Mouse (Mus musculus): ENCODE results near the gene Hist1h2ao. TPM values are rescaled to one million over a fixed set of nuclear protein-coding genes. Genes with fewer than 3 reads are reported as not detected.
"Not testable (repeated sequence)": the region's sequence is repeated elsewhere in the genome, so short reads cannot be mapped to it uniquely, and the experiment has no call there.

The Hist1h2ao gene
- polyA plus RNA-seq, 1 experiment from 2014 or later, result not detected

DNA sequence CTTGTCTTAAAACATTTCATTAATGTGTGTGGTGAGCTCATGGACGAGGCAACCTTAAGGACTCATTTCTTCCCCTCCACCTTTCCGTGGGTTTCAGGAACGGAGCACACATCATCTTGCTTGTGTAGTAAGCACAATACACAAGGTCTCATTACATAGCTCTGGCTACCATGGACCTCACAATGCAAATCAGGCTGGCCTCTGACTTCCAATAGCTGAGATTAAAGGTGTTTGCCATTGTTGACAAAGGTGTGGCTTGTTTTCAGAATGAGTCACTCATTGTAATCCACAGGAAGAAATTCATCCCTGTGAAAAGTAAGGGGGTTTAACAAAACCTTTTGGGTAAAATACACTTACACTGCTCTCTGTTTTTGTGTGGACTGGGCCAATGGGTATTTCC lies 18.2 kb downstream of the Hist1h2ao start:
- Histone ChIP-seq H3K27ac (no peak overlapping the region), H3K27me3 (replicated peaks) (no peaks in the 10 kb centered on the region), H3K4me1 (no peaks in the 10 kb centered on the region), H3K4me3 (no peak overlapping the region), H3K36me3 (no peaks in the 10 kb centered on the region), H3K9me3 (no peaks in the 10 kb centered on the region), H3K4me2 (replicated peaks) (no peak overlapping the region), H3K9ac (no peak overlapping the region)
- 87% methylated on average over 3 of the region's 3 CpGs for WGBS
- ATAC-seq (ENCODE audit: low FRiP score, low read depth), result no peak

GRCm38 (mm10) chr13:21830344-21830743 lies 20.1 kb downstream of the Hist1h2ao start:
- Histone ChIP-seq H3K27ac (no peak overlapping the region), H3K27me3 (replicated peaks) (no peaks in the 10 kb centered on the region), H3K9me3 (no peaks in the 10 kb centered on the region), H3K4me2 (replicated peaks) (peak overlapping the region; percentile 1; the same call in 1 of the 2 replicates), H3K4me1 (no peaks in the 10 kb centered on the region), H3K36me3 (no peaks in the 10 kb centered on the region), H3K4me3 (no peak overlapping the region), H3K9ac (no peak overlapping the region)
- no peak for ATAC-seq (ENCODE audit: low FRiP score, low read depth)
- WGBS, result 92% methylated on average over 10 of the region's 10 CpGs

DNA sequence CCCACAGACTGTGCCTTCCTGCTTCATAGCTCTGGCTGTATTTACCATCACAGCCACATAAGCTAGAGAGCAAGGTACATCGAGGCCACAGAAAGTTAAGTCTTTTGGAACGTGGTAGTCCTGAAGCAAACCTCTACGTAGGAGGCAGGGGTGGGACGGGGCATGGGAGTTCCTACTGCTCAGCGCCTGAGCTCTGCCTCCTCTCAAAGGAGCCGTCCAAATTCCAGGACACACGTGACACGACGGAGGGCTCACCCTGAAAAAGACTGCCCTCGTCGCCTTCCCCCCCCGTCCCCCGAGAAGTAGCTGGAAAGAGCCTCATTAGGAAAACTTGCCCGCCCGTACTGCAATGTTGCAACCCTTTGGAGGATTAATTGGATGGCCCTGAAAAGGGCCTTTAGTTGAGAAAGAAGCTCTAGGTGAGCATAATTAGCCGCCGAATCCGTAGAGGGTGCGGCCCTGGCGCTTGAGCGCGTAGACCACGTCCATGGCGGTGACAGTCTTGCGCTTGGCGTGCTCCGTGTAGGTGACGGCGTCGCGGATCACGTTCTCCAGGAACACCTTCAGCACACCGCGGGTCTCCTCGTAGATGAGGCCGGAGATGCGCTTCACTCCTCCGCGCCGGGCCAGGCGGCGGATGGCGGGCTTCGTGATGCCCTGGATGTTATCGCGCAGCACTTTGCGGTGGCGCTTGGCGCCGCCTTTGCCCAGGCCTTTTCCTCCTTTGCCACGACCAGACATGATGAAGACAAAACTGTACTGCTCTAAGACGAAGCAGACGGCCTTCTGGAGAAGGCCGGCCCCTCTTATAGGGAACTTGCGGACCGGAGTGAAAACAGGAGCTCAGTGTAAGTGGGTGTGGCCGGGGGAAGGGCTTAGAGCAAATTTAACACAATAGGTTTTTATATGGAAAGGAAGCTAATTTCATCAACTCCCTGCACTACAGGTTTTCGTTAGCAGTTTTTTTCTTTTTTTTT lies 21.4 kb downstream of the Hist1h2ao start, which contains the start of gene Hist1h4n:
Gene Hist1h4n, minus strand, starts transcription at position 779 of the 977 bp plus-strand sequence.
- H3K4me3 ChIP-seq; H3K36me3 ChIP-seq; H3K4me1 ChIP-seq; H3K27ac ChIP-seq; H3K27me3 ChIP-seq (replicated peaks); H3K9me3 ChIP-seq; H3K9ac ChIP-seq: not testable (repeated sequence)
- WGBS, result under 1% methylated on average over 28 of the region's 58 CpGs
- ATAC-seq (ENCODE audit: low FRiP score, low read depth), result peak; percentile 74
- H3K4me2 ChIP-seq (replicated peaks), result peak within 1 kb of the TSS; percentile 47

- peak; percentile 96 for ATAC-seq (ENCODE audit: low FRiP score, low read depth)
- not testable (repeated sequence) for H3K9ac ChIP-seq; H3K36me3 ChIP-seq; H3K4me1 ChIP-seq; H3K9me3 ChIP-seq; H3K4me2 ChIP-seq (replicated peaks); H3K27ac ChIP-seq; H3K4me3 ChIP-seq; H3K27me3 ChIP-seq (replicated peaks)
- whole genome bisulfite sequencing, result no CpG with 5 or more reads among the region's 24 CpGs
Measured at GRCm38 (mm10) chr13:21833461-21833860, 23.2 kb downstream of the Hist1h2ao start, which contains the start of the genes Hist1h2ap and Hist1h2br. Gene Hist1h2ap (minus strand): TSS chr13:21833507. Gene Hist1h2br (plus strand): TSS chr13:21833743.

DNA sequence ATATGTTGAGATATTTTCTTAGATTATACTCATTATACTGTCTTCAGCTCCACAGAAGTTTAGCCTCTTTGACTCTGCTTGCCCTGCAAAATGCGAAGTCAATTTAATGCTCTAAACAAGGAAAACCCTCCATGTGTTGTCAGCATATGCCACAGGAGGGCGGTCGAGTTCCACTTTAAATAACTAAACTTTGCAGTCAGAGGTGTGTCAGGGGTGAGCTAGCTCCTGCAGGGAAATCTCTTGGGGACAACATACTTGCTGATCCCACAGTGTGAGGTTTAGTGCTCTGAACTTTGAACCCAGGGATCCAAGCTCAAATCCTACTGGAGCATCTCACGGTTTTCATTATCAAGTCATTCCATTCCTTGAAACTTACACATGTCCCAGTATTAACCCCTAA lies 30.2 kb downstream of the Hist1h2ao start:
- not testable (repeated sequence) for H3K27ac ChIP-seq; H3K9ac ChIP-seq; H3K9me3 ChIP-seq; H3K36me3 ChIP-seq; H3K4me3 ChIP-seq; H3K4me1 ChIP-seq; H3K4me2 ChIP-seq (replicated peaks); H3K27me3 ChIP-seq (replicated peaks)
- peak; percentile 77; the same call in 1 of the 2 replicates for ATAC-seq (ENCODE audit: low FRiP score, low read depth)
- no CpG with 5 or more reads among the region's 4 CpGs for WGBS

DNA sequence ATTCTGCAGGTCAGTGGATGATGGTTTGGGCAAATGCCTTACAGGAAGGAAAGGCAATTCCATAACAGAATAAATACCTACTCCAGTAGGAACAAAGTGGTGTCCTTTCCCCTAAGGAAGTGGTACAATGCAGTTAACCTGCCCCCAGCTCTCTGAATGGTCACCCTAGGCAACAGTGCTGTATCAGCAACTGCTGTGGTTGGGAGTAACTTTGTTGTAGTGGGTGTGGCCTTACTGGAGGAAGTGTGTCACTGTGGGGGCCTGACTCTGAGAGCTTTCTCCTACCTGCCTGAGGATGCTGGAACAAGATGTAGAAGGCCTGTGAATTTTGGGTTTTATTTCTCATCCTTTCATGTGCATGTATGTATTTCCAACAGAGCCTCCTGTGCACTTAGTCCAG lies 36.1 kb downstream of the Hist1h2ao start:
- H3K4me1 ChIP-seq; H3K9me3 ChIP-seq; H3K9ac ChIP-seq; H3K36me3 ChIP-seq; H3K27ac ChIP-seq; H3K27me3 ChIP-seq (replicated peaks); ATAC-seq (ENCODE audit: low FRiP score, low read depth); H3K4me3 ChIP-seq; H3K4me2 ChIP-seq (replicated peaks): not testable (repeated sequence)

DNA sequence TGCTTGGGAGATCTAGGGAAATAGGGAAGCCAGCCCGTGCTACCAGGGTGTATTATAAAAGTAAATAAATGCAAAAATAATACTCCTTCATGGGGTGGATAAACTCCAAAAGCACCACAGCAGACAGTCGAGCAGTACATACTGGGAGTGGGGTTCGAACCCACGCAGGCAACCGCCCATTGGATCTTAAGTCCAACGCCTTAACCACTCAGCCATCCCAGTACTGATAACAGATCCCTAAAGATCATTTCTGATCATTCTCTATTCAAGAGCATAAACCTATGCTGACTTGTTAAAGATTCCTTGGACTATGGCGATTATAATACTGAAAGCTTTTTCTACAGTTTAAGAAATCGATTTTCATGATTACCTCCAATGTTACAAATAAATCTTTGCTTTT lies 37.6 kb downstream of the Hist1h2ao start:
- no peaks in the 10 kb centered on the region for H3K4me1 ChIP-seq
- ATAC-seq (ENCODE audit: low FRiP score, low read depth), result no peak
- H3K27me3 ChIP-seq (replicated peaks), result no peaks in the 10 kb centered on the region
- 21% methylated on average over 8 of the region's 8 CpGs for WGBS
- H3K9me3 ChIP-seq, result no peaks in the 10 kb centered on the region
- H3K27ac ChIP-seq, result no peak overlapping the region
- no peak overlapping the region for H3K9ac ChIP-seq
- no peak overlapping the region for H3K4me3 ChIP-seq
- H3K4me2 ChIP-seq (replicated peaks), result no peak overlapping the region
- no peaks in the 10 kb centered on the region for H3K36me3 ChIP-seq

DNA sequence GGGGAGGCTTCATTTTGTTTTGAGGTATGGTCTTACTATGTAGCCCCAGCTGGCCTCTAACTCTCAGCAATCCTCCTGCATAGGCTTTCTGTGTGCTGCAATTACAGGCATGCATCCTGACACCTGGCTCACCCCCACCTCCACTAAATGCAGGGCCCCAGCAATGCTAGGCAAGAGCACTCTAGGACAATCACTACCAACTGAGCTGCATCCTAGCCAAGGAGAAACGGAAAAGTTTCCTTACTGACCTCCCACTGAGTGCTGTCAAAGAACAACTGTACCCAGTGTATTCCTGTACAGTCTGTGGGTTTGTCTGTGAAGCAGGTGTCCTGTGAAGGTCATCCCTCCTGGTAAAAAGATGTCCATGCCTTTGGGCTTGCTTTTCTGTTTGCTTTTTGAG lies 40.4 kb downstream of the Hist1h2ao start:
- not testable (repeated sequence) for H3K4me1 ChIP-seq; H3K9ac ChIP-seq; H3K36me3 ChIP-seq; H3K27ac ChIP-seq; H3K4me3 ChIP-seq; ATAC-seq (ENCODE audit: low FRiP score, low read depth); H3K9me3 ChIP-seq; H3K4me2 ChIP-seq (replicated peaks); H3K27me3 ChIP-seq (replicated peaks)
- WGBS, result 40% methylated on average over 1 of the region's 1 CpGs

- Histone ChIP-seq H3K27ac (no peak overlapping the region), H3K4me2 (replicated peaks) (no peak overlapping the region), H3K36me3 (no peaks in the 10 kb centered on the region), H3K4me3 (no peak overlapping the region), H3K9me3 (no peaks in the 10 kb centered on the region), H3K4me1 (no peaks in the 10 kb centered on the region), H3K27me3 (replicated peaks) (no peaks in the 10 kb centered on the region), H3K9ac (no peak overlapping the region)
- ATAC-seq (ENCODE audit: low FRiP score, low read depth), result no peak
- WGBS, result 69% methylated on average over 3 of the region's 3 CpGs
Measured at GRCm38 (mm10) chr13:21852215-21852945, 42.1 kb downstream of the Hist1h2ao start.

- Histone ChIP-seq H3K4me1 (no peaks in the 10 kb centered on the region), H3K9ac (0 out of 2 replicates have a peak overlapping the region, but pooled peaks have one; percentile 33)
- under 1% methylated on average over 11 of the region's 11 CpGs for WGBS
Measured at GRCm38 (mm10) chr13:21855146-21855545, 44.9 kb downstream of the Hist1h2ao start.

GRCm38 (mm10) chr13:21855698-21856162 lies 45.5 kb downstream of the Hist1h2ao start:
- Histone ChIP-seq H3K9ac (0 out of 2 replicates have a peak overlapping the region, but pooled peaks have one; percentile 33), H3K36me3 (no peaks in the 10 kb centered on the region), H3K4me3 (peak overlapping the region; percentile 36), H3K4me1 (no peaks in the 10 kb centered on the region), H3K4me2 (replicated peaks) (peak overlapping the region; percentile 49), H3K27me3 (replicated peaks) (no peaks in the 10 kb centered on the region), H3K27ac (no peak overlapping the region), H3K9me3 (no peaks in the 10 kb centered on the region)
- under 1% methylated on average over 15 of the region's 15 CpGs for WGBS
- no peak for ATAC-seq (ENCODE audit: low FRiP score, low read depth)

More at GRCm38 (mm10) chr13:21855146-21855545, 44.9 kb downstream of the Hist1h2ao start:
- Histone ChIP-seq H3K4me3 (peak overlapping the region; percentile 36), H3K9me3 (no peaks in the 10 kb centered on the region), H3K36me3 (no peaks in the 10 kb centered on the region), H3K4me2 (replicated peaks) (peak overlapping the region; percentile 49), H3K27ac (no peak overlapping the region), H3K27me3 (replicated peaks) (no peaks in the 10 kb centered on the region)
- peak; percentile 65 for ATAC-seq (ENCODE audit: low FRiP score, low read depth)

All from neural tube, embryonic 12.5 days (tissue).